Mouse (Mus musculus): Measurements from ENCODE around the gene Chpf2.
"Not testable (repeated sequence)": the region's sequence is repeated elsewhere in the genome, so short reads cannot be mapped to it uniquely, and the experiment has no call there.

Gene Chpf2

GRCm38 (mm10) chr5:24586547-24587199, at the start of gene Chpf2:
Gene Chpf2 (plus strand): TSS chr5:24586741.
- peak; percentile 57 for DNase-seq (ENCODE audit: low read depth, low spot score)

GRCm38 (mm10) chr5:24537618-24538017, 48.9 kb upstream of the Chpf2 start:
- DNase-seq (ENCODE audit: low read depth, low spot score): no peak

GRCm38 (mm10) chr5:24539571-24540296, 46.8 kb upstream of the Chpf2 start:
- no peak for DNase-seq (ENCODE audit: low read depth, low spot score)

- no peak for DNase-seq (ENCODE audit: low read depth, low spot score)
Measured at GRCm38 (mm10) chr5:24540387-24541143, 46.0 kb upstream of the Chpf2 start, which contains the start of gene Asb10. Gene Asb10 (minus strand): TSS chr5:24540978.

GRCm38 (mm10) chr5:24541144-24541569, 45.4 kb upstream of the Chpf2 start:
- DNase-seq (ENCODE audit: low read depth, low spot score): no peak

GRCm38 (mm10) chr5:24542643-24543042, 43.9 kb upstream of the Chpf2 start:
- DNase-seq (ENCODE audit: low read depth, low spot score): no peak

- no peak for DNase-seq (ENCODE audit: low read depth, low spot score)
Measured at GRCm38 (mm10) chr5:24550598-24551316, 35.8 kb upstream of the Chpf2 start.

- DNase-seq (ENCODE audit: low read depth, low spot score): no peak
Measured at GRCm38 (mm10) chr5:24551317-24551688, 35.2 kb upstream of the Chpf2 start.

- no peak for DNase-seq (ENCODE audit: low read depth, low spot score)
Measured at GRCm38 (mm10) chr5:24553621-24554244, 32.8 kb upstream of the Chpf2 start.

- DNase-seq (ENCODE audit: low read depth, low spot score): not testable (repeated sequence)
Measured at GRCm38 (mm10) chr5:24555335-24555734, 31.2 kb upstream of the Chpf2 start.

- no peak for DNase-seq (ENCODE audit: low read depth, low spot score)
Measured at GRCm38 (mm10) chr5:24556709-24557108, 29.8 kb upstream of the Chpf2 start, which contains the start of gene 4931409K22Rik. Gene 4931409K22Rik (minus strand): TSS chr5:24556809.

GRCm38 (mm10) chr5:24575948-24576347, 10.6 kb upstream of the Chpf2 start:
- no peak for DNase-seq (ENCODE audit: low read depth, low spot score)

GRCm38 (mm10) chr5:24576801-24577182, 9.7 kb upstream of the Chpf2 start:
- DNase-seq (ENCODE audit: low read depth, low spot score): no peak

- peak; percentile 98 for DNase-seq (ENCODE audit: low read depth, low spot score)
Measured at GRCm38 (mm10) chr5:24577183-24577929, 9.2 kb upstream of the Chpf2 start, which contains the start of gene Abcf2. Gene Abcf2 (minus strand): TSS chr5:24577467.

- DNase-seq (ENCODE audit: low read depth, low spot score): no peak
Measured at GRCm38 (mm10) chr5:24578109-24578963, 8.2 kb upstream of the Chpf2 start.

- DNase-seq (ENCODE audit: low read depth, low spot score): no peak
Measured at GRCm38 (mm10) chr5:24586106-24586505, 435 bp upstream of the Chpf2 start.

- DNase-seq (ENCODE audit: low read depth, low spot score): peak; percentile 36
Measured at GRCm38 (mm10) chr5:24587200-24587577, 648 bp downstream of the Chpf2 start.

GRCm38 (mm10) chr5:24589511-24590500, 3.3 kb downstream of the Chpf2 start:
- no peak for DNase-seq (ENCODE audit: low read depth, low spot score)
